Mouse (Mus musculus): Measurements from ENCODE around the gene Rab13. TPM values are rescaled to one million over a fixed set of nuclear protein-coding genes. Genes with fewer than 3 reads are reported as not detected.
A peak's percentile ranks its signal among the peaks of the same experiment; 100 is the strongest.

Gene Rab13
- 1 to 10 TPM; 6.0 to 8.0 TPM for total RNA-seq (2021)

DNA sequence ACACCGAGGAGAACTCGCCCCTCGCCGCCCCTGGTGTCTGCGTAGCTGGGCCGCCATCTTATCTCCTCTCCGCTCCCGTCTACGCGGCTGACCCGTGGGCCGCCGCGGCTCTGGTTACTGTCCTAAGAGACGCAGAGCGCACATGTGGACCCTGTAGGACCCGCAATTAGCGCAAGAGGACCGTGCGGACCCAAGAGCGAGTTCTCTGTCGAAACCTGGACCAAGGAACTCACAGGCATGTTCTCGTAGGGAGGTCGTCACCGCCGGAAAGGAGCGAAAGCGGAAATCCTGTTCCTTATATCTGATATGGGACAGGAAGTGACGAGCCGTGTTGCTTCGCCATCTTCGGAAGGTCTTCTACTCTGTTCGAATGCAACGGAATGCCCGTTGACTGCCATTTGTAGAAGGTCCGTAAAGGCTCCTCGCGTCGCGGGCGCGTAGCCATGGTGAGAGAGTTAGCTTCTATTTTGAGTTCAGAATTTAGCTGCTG, at the start of gene Rab13, which contains the start of gene Rps27:
Gene Rab13 (plus strand): TSS at position 319 of the 490 bp plus-strand sequence.
Gene Rps27 (minus strand): TSS at position 275 of the 490 bp plus-strand sequence.
- intact Hi-C loops (cut with DNase I) = no loop called here
- DNase-seq (ENCODE audit: low spot score in 2 of 2) = peak; percentile 93 to 97

DNA sequence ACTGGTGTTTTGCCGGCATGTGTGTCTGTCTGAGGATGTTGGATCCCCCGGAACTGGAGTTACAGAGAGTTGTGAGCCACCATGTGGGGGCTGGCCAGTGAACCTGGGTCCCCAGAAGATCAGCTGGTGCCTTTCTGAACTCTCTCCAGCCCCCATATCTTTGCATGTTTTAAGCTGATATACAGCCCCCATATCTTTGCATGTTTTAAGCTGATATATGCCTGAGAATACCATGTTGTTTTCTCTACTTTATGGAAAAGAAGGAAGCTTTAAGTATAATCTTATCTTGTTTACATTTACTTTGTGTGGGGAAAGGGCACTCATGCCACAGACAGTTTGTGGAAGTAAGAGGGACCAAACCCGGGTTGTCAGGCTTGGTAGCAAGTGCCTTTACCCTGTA, 33.9 kb upstream of the Rab13 start:
- intact Hi-C loops (cut with DNase I) = no loop called here
- DNase-seq (ENCODE audit: low spot score in 2 of 2) = no peak

DNA sequence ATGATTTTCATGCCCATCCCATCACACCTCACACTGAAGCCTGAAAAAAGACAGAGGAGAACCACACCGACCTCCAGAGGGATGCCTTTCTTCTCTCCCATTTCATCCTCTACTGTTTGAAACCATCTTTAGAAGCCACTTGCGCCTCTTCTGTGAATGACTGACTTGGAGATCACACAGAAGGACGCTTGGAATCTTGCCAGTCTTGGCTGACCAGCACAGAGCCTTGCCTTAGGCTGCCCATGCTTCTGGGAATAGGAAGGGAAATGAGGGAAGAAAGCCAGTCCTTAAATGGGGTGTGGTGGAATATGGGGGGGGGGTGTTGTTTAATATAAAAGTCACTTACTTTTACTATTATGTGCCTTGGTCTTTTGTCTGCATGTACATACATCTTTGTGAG, 29.9 kb upstream of the Rab13 start:
- no peak for DNase-seq (ENCODE audit: low spot score in 2 of 2)
- intact Hi-C loops (cut with DNase I) = no loop called here

DNA sequence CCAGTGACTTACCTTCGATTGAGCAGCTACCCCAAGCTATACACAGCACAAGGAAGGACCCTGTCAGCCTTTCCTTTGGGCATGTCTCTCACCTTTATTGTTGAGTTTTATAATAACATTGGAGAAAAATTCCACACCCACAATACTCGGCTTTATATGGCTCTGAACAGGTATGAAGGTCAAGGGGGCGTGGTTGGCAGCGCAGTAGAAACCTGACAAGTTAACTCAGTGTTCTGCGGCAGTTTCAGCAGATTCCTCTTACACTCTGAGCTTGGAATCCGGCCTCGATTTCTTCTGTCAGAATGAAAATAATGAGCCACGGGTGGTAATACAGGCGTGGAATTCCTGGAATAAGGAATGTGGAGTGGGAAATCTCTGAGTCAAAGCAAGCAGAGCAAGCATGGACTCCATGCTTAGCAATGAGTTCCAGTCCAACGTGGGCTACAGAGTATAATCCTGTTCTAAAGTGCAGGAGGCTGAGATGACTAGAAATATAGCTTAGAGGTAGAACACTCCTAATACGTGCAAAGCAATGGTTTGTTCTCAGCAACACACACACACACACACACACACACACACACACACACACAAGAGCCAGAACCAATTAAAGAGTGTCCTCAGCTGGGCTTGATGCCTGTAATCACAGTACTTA, 22.5 kb upstream of the Rab13 start:
- no peak for DNase-seq (ENCODE audit: low spot score in 2 of 2)

DNA sequence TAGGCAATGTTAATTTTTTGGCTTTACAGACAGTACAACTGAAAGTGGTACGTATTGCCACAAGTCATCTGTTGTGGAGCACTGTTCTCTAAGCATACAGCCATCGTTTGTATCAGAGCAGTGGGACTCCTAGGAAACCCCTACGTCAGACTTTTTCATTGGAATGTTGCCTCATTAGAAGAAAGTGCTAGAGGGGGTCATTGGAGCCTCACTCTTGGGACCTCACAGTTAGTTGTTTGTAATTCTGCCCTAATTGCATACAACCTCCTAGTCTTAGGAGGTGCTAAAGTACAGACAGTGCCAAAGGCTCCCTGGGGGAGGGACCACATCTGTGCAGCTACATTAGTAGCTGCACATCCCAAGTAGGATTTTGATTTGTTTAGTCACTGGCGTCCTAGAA, 18.7 kb upstream of the Rab13 start:
- no peak for DNase-seq (ENCODE audit: low spot score in 2 of 2)
- intact Hi-C loops (cut with DNase I) = no loop called here

More for the DNA sequence above, 22.5 kb upstream of the Rab13 start:
- intact Hi-C loops (cut with DNase I) = no loop called here

DNA sequence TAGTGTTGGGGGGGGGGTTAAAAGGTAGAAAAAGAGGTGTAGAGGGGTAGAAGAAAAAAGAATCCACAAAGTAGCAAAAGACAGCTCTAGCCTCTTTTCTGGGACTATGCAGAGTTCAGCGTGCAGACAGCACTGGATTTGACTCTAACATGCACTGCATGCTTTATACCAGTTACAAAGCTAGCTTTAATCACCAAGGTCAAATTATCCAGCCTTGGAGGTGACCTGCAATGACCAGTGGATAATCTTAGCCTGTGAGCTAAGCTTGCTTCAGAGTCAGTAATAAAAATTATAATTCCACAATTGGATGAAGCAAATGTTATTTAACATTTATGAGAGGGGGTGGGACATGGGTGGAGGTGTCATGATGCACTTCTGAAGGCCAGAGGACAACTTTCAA, 17.9 kb upstream of the Rab13 start:
- intact Hi-C loops (cut with DNase I) = no loop called here
- DNase-seq (ENCODE audit: low spot score in 2 of 2) = no peak

DNA sequence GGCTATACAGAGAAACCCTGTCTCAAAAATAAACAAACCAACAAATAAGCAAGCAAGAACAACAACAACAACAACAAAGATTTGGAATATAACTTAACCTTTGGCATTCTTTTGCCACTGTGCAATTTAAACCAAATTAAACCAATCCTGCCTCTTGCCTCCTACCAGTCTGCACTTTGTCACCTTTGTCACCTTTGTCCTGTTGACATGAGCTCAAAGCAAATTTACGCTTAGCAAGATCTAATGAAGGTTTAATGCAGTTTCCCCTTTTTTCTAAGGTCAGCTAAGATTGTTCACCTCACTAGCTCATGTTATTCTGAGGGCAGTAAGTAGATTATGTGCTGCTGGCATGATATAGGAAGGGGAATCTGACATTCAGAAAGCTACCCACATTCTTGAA, 15.9 kb upstream of the Rab13 start:
- intact Hi-C loops (cut with DNase I) = no loop called here
- no peak for DNase-seq (ENCODE audit: low spot score in 2 of 2)

DNA sequence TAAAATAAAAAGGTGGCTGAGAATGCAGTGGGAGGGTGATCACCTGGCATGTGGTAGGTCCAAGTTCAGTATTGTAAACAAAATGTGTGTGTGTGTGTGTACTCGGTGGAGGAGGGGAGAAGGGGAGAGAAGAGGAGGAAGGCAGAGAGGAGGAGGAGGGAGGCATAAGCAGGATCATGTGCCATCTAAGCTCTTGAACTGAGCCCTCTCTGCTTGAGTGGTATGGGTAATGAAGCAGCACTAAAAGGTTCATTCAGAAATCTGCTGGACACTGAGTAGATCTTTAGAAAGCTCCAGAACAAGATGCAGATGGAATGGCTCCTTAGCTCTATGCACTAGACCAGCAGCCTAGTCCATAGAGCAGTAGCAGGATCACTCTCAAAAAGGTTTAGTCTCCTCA, 10.6 kb upstream of the Rab13 start:
- intact Hi-C loops (cut with DNase I) = loop anchor here (5.0 kb wide), 1 partner anchor 71 kb away; no protein-coding TSS in a partner anchor
- DNase-seq (ENCODE audit: low spot score in 2 of 2) = no peak

DNA sequence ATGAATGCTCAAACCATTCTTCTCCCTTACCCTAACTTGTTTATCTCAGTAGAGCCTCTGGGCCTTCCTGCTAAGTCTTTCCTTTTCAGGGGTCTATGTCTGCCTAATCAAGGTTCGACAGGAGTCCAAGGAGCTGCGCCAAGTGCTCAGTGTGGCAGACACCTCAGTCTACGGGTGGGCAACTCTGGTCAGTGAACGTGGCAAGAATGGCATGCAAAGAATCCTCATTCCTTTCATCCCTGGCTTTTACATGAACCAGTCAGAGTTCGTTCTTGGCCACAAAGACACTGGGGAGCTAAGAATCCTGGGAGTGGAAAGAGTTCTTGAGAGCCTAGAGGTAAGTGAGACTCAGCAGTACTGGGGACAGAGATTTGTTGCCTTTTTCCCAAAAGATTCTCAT, 9.9 kb upstream of the Rab13 start:
- DNase-seq (ENCODE audit: low spot score in 2 of 2) = no peak
- intact Hi-C loops (cut with DNase I) = loop anchor here (2.0 to 5.0 kb wide), 2 partner anchors 71 to 117 kb away; no protein-coding TSS in a partner anchor

DNA sequence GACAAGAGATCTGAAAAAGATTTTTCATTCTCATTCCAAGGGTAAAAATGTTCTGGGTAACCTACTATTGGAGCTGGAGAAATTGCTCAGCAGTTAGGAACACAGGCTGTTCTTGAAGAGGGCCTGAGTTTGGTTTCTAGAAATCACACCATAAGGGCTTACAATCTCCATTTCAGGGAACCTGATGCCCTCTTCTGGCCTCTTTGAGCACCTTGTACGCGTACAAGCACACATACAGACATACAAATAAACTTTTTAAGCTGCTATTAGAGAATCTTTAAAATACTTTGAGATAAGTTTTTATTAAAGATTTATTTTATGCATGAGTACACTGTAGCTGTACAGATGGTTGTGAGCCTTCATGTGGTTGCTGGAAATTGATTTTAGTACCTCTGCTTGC, 8.9 kb upstream of the Rab13 start:
- no peak for DNase-seq (ENCODE audit: low spot score in 2 of 2)
- intact Hi-C loops (cut with DNase I) = loop anchor here (2.0 to 5.0 kb wide), 2 partner anchors 72 to 118 kb away; no protein-coding TSS in a partner anchor

DNA sequence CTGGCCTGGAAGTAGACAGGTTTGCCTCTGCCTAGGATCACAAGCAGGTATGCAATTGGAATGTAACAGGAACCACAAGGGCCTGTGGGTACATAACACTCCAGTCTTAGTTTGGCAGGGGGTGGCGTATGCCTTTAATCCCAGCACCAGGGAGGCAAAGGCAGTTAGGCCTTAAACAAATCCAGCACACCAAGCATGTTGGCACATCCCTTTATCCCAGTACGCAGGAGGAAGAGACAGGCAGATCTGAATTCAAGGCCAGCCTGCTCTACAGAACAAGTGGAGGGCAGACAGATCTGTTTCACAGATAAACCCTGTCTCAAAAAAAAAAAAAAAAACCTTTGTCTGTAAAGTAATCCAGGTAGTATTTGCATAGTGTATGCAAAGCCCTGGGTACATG, 4.8 kb upstream of the Rab13 start:
- no peak for DNase-seq (ENCODE audit: low spot score in 2 of 2)
- intact Hi-C loops (cut with DNase I) = no loop called here

DNA sequence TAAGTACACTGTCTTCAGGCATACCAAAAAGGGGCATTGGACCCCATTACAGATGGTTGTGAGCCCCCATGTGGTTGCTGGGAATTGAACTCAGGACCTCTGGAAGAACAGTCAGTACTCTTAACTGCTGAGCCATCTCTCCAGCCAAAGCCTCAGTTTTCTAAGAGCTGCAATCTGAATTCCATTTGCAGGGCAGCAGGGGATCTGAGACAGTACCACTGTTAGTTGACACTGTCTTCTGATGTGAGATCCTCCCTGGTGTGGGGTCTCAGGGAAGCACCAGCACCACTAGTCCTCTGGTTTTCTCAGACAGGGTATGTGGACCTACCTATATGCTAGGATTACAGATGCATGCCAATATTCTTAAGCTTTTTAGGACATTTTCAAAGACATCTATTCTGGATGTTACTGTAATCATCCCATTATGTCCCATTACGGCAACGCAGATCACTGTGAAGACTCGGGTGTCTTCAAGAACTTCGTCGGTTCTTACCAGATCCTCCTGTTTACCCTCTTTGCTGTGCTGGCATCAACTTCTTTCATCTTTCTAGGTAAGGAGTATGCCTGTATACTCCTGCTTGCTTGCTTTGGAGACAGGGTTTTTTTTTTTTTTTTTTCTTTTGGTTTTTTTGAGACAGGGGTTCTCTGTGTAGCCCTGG, 3.5 kb upstream of the Rab13 start:
- intact Hi-C loops (cut with DNase I) = no loop called here
- DNase-seq (ENCODE audit: low spot score in 2 of 2) = no peak

DNA sequence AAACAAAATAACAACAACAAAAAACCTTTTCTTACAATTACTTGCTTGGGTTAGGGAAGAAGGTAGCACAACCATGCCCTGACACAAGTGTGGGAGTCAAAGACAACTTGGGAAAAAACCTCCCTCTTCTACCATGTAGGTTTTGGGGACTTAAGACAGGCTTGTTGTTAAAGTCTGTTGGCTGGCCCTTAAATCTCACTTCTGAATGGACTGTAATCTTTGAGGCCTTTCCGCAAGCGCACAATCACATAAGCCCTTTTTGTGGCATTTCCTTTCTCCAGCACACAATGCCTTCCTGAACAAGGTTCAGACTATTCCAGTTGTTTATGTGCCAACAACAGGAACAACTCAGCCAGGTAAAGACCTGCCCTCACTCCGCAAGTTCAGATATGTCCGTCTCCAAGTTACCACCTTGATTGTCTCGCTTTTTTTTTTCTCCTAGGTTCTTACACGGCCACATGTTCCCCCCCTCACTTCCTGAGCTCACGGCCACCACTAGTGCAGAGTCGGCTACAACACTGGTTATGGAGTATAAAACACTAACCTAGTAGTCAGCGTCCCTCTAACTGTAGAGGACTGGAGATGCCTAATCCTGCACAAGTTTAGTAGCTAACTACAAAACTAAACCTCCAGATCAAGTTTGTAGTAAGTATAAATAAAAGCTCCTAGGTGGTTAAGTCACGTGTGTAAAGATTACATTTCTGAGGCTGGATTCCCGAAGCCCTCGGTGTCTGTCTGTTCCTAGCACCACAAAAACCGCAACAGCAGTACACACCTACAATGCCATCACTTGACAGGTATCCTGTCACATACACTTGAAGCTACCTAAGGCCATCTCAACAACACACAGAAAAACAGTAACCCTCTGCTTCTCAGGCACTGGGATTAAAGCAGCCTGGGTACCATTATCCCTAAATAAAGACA, 1.8 kb upstream of the Rab13 start:
- intact Hi-C loops (cut with DNase I) = no loop called here
- no peak for DNase-seq (ENCODE audit: low spot score in 2 of 2)

DNA sequence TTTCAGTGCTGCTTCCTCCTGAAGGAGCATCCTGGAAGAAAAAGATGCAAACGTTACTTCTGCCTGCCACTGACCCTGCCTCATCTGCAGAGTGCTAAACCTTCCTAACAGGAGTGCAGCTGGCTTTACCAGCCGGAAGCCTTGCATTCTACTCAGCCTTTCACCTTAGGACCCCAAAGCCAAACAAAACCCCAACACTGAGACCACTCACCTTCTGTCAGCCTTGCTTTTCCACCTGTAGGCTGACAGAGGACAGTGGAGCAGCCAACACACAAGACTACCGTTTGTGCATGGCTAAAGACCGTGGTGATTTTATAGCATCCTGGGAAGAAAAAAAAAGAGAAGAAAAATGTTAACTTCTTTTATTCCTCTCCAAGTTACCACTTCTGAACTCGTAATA, 772 bp upstream of the Rab13 start:
- DNase-seq (ENCODE audit: low spot score in 2 of 2) = no peak
- intact Hi-C loops (cut with DNase I) = no loop called here

DNA sequence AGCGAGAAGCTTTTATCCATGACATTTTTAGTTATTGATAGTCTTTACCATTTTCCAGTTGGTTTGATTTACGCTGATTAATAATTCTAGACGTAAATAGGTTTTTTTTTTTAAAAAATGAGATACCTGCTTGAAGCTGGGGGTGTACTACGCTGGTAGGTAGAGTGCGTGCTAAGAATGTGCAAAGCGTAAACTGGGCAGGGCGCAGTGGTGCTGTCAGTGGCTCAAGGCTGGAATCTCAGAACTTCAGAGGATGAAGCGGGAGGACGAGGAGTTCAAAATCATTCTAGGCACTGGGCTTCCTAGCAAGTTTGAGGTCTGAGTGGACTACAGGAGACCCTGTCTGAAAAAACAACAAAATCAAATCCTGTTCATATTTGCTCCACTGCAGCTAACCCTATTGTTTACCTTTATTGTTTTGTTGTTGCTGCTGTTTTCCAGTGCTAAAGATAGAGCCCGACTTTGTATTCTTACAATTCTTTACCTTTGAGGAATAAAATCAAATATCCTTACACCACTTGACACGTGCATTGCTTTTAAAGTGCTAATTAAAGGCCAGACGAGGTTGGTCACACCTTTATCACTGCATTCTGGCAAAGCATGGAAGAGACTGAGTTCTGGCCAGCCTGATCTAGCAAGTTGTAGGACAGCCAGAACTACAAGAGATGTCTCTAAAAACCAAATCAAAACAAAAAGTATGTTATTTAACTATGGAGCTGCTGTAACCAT, 625 bp downstream of the Rab13 start:
- intact Hi-C loops (cut with DNase I) = no loop called here
- peak; percentile 15 to 35 for DNase-seq (ENCODE audit: low spot score in 2 of 2)

DNA sequence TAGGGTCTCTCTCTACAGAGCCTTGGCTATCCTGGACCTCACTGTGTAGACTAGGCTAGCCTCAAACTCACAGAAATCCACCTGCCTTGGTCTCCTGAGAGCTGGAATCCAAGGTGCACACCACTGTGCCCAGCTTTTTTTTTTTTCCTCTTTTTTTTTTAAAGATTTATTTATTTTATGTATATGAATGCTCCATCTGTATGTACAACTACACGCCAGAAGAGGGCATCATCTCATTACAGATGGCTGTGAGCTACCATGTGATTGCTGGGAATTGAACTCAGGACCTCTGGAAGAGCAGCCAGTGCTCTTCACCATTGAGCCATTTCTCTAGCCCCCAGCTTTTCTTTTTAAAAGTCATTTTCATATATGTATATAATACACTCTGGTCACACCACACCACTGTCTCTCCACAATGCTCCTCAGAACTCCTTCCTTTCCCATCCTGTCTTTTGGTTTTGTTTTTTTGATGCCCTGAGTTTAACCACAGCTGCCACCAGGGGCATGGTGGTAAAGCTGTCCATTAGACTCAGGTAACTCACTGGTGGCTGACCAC, 2.4 kb downstream of the Rab13 start:
- no peak for DNase-seq (ENCODE audit: low spot score in 2 of 2)
- intact Hi-C loops (cut with DNase I) = no loop called here

DNA sequence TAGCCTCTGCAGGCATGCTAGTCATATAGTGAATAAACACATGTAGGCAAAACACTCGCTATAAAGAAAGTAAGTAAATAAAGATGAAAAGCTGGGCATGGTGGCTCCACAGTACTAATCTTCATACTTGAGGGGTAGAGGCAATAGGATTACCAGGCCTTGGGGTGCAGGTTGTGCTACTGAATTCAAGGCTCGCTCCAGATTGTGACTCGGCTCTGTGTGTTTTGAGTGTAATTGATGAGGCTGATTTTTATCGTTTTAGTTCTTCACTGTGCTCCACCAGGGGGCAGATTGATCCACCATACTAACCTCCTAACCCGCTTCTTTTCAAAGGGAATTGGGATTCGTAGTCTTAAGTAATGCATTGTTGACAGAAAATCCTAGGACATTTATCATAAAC, 6.6 kb downstream of the Rab13 start:
- DNase-seq (ENCODE audit: low spot score in 2 of 2) = peak; percentile 48 to 51
- intact Hi-C loops (cut with DNase I) = no loop called here

DNA sequence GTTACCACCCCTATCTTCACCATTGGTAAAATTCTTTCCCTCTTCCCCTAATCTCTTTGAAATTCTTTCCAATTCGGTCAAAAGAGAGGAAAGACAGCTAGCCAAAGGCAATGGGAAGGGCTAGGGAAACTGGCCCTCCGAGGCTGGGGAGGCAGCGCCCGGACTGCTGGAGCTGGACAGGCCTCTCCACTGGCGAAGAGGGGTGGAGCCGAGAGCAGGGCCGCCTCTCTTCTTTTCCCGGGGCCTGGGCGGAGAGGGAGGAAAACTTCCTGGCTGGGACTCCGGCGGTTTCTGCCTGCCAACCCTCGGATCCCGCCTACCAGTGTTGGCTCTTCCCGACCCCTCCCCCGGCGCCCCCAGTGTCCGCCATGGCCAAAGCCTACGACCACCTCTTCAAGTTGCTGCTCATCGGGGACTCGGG, 7.0 kb downstream of the Rab13 start:
- DNase-seq (ENCODE audit: low spot score in 2 of 2) = peak; percentile 8 to 26
- intact Hi-C loops (cut with DNase I) = no loop called here

DNA sequence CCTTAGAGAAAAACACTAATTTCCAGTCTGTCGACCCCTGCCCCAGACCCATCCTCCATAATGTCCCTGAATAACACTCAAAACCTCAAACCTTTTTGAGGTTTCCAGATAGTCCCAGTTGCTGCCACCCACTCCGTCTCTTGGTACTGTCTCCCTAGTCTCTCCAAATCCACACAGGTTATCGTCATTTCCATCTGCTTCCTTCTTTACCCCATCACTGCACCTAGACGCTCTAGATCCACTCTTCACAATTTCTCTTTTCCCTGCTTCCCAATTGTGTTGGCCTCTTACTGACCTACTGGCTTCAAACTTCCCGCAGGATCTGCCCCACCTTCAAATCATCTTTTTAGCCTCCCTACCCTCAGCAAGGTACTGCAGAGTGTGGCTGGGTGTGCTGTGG, 7.6 kb downstream of the Rab13 start:
- DNase-seq (ENCODE audit: low spot score in 2 of 2) = no peak
- intact Hi-C loops (cut with DNase I) = no loop called here
